Mouse (Mus musculus): Measurements from ENCODE around the gene Tgfbr2. TPM values are rescaled to one million over a fixed set of nuclear protein-coding genes. Genes with fewer than 3 reads are reported as not detected.

The Tgfbr2 gene
- total RNA-seq (2021) = 10 to 100 TPM; 17.7 to 18.6 TPM
- long read RNA-seq, experiment 1, partial matches to known transcripts = 1 of 7 reads
- long read RNA-seq, experiment 1, other reads (novel, unspliced or antisense) = 4 of 7 reads
- long read RNA-seq, experiment 2, full-length matches to known transcripts = 2 of 4 reads
- long read RNA-seq, experiment 2, partial matches to known transcripts = 0 of 4 reads
- long read RNA-seq, experiment 2, other reads (novel, unspliced or antisense) = 2 of 4 reads

- DNase-seq = peak; percentile 86
- intact Hi-C loops (cut with DNase I) = loop anchor here (5.0 kb wide), 1 partner anchor 37 kb away; no protein-coding TSS in a partner anchor
Measured at GRCm38 (mm10) chr9:116174481-116175461, at the start of gene Tgfbr2. Tgfbr2 (minus strand) TSS chr9:116175360.

GRCm38 (mm10) chr9:116223368-116223767 lies 48.2 kb upstream of the Tgfbr2 start:
- no peak for DNase-seq
- intact Hi-C loops (cut with DNase I) = no loop called here

DNA sequence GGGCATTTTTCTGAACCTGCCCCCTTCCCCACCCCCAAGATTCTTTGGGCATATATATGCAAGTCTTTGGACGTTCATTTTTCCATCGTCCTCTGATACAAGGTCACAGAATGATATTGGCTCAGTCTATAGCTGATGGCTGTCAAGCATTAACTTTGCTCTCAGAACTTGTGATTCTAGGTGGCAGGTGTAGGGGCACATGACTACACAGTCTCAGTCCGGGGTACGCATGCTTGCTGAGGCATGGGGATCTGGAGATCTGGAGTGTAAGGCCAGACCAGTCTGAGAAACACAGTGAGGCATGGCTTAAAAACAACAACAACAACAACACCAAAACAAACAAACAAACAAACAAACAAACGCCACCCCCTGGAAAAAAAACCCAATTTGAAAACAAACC lies 47.5 kb upstream of the Tgfbr2 start:
- intact Hi-C loops (cut with DNase I) = no loop called here
- no peak for DNase-seq

DNA sequence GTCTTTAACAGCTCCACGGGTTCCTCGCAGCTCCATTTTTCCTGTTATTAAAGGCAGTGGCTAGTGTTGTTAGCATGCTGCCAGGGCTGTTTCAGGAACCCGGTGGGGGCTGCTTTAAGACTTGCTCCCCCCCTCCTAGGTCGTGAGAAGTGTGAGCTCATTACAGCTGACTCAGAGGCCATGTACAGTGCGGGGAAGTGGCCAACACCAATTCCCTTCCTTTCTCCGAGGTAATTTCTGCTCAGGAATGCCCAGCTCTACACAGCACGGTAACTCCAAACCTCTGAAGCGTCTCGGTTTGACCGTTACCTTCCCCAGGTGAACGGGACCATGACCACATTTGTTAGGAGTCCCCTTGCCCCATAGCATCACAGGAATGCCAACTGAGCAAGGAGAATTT lies 46.8 kb upstream of the Tgfbr2 start:
- intact Hi-C loops (cut with DNase I) = no loop called here
- DNase-seq = no peak

DNA sequence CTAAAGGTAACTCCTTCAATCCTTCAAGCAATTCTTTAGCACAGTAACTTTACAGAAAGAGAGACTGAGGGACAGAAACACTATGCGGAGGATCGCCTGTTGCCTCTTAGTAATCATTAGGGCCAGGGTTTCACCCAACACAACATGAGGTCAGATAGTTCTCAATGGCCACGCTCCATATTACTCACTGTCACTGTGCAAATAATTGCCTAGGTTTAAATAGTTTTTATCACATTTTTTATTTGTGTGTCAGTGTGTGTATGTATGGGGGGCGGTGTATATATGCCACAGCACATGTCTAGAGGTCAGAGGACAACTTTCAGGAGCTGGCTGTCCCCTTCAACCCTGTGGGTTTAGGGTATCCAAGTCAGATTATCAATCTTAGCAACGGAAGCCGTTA lies 46.4 kb upstream of the Tgfbr2 start:
- DNase-seq = no peak
- intact Hi-C loops (cut with DNase I) = no loop called here

DNA sequence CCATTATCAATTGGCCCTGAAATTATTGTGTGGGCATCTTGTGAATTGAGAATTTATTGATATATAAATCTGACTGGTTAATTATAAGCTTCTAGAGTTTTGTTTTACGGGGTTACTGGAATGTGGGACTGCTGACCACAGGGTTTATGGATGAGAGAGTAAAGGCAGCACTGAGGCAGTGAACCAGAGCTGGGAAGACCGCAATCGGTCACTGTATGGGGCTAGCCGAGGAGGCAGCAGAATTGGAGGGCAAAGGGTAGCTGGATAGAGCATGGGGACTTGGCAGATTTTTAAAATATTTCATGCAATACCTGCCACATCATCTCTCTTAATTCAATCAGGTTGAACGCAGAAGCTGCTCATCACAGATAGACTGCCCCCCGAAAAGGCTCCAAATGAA lies 45.5 kb upstream of the Tgfbr2 start:
- intact Hi-C loops (cut with DNase I) = no loop called here
- DNase-seq = no peak

DNA sequence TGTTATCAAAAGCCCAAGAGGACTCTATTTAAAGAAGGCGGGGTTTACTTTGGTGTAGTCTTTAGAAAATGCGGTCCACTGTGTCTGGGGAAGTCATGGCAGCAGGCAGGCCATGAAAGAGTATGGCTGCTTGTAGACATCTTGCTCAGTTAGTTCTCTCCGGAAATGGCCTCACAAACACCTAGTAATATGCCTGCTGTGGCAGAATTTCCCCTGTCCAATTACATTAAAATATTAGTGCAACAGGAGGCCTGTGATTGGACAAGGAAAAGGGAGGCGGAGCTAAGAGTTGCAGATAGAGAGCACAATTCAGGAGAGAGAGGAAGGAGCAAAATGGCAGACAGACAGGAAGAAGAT lies 45.0 kb upstream of the Tgfbr2 start:
- intact Hi-C loops (cut with DNase I) = no loop called here
- DNase-seq = no peak

DNA sequence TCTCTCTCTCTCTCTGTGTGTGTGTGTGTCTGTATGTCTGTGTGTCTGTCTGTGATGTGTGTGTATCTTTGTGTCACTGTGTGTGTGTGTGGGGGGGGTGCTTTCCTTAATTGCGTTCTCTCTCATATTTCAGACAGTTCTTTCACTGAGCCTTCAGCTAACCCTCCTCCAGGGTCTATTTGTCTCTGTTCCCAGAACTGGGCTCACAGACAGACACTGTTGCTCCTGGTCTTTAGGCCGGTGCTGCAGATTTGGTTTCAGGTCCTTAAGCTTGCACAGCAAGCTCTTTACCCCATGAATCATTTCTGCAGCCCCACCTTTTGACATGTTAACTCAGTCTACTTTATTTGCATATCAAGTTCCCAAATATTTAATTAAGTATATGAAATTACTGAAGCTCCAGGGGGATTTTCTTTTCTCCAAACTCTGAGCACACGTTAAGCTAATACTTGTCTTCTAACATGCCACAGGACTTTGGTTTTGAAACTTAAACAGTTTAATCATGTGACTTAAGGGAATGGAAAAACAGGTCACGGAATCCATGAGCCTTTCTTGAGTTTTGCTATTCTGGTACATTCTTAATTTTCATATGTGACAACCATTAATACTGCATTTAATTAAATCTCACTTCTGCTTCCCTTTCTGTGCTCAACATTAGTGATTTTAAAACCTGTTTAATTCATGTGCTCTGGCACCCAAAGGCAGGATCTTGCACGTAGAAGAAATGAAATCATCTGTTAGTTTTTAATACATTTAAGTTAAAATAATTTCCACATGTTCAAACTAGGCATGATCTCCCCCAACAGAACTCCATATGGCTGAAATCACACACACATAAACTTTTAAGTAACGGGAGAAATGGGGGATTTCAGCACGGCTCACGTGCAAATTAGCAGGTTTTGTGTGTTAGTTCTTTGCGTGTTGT lies 44.3 kb upstream of the Tgfbr2 start:
- intact Hi-C loops (cut with DNase I) = no loop called here

DNA sequence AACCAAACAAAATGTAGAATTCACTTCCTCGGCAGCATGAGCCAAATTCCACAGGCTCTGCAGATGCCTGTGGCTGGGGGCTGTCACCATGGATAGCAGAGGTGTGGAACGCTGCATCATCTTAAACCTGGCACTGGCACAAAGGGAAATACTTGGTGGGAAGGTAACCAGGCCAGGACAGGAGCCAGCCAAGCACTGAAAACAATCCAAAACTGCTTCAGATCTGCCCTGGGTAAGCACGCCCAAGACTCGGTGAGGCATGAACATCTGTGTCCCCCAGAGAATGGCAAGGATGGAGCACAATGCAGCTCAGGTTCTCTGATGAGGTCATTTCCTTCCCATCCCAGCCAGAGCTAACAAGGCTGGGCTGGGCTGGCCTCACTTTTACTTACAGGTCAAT lies 43.6 kb upstream of the Tgfbr2 start:
- peak; percentile 21 to 28 for DNase-seq
- intact Hi-C loops (cut with DNase I) = no loop called here

More for the DNA sequence above, 44.3 kb upstream of the Tgfbr2 start:
- no peak for DNase-seq

DNA sequence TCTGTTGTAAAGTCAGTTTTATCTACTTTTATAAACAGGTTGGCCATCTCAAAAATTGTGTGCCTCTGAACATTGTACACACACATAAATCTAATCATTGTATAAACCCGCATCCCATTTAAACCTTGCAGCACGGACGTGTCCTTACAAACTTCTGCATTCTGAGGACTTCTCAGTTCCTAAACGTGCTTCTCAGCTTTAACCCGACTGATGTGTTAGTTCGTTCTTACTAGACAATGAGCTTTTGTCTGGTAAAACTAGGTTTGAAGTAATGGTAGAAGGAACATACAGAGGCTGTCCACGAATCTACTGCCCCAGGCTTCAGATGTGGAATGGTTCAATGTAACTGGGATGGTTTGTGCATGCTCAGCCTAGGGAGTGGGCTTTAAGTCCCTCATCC lies 41.9 kb upstream of the Tgfbr2 start:
- no peak for DNase-seq
- intact Hi-C loops (cut with DNase I) = no loop called here

DNA sequence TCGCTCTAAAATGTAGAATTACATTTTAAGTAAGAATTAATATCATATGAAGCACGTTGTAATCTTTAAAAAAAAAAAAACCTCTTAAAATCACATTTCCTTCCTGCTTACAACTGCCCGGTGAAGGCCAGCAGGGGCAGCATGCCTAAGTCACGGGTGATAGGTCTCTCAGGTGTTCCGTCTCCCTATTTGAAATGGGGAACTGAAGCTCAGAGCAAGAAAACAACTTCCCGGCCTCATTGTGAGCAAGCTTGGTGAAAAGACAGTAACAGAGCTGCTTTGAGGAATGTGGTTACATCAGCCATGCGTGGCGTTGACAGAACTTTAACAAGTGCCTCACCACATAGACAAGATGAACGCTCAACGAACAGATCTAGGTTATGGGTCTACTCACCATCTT lies 41.5 kb upstream of the Tgfbr2 start:
- intact Hi-C loops (cut with DNase I) = no loop called here
- DNase-seq = no peak

DNA sequence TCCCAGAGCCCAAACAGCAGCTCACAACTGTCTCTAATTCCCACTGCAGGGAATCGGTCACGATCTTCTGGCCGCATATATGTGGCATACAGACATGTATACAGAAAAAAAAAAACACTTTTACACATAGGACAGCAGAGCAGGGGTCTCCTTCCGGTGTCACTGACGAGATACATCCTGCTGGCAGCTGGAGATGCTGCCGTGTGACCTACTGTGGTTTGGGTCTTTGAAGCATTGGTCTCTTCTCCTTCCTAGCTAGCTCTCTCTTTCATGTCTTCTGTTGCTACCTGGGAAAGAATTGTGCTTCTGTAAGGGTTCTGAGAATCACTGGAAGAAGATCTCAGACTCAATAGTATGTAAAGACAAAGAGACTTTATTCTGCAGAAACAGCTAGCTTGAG lies 39.1 kb upstream of the Tgfbr2 start:
- no peak for DNase-seq
- intact Hi-C loops (cut with DNase I) = no loop called here

- no peak for DNase-seq
- intact Hi-C loops (cut with DNase I) = no loop called here
Measured at GRCm38 (mm10) chr9:116212915-116213619, 37.9 kb upstream of the Tgfbr2 start.

- no peak for DNase-seq
- intact Hi-C loops (cut with DNase I) = no loop called here
Measured at GRCm38 (mm10) chr9:116212069-116212468, 36.9 kb upstream of the Tgfbr2 start.

DNA sequence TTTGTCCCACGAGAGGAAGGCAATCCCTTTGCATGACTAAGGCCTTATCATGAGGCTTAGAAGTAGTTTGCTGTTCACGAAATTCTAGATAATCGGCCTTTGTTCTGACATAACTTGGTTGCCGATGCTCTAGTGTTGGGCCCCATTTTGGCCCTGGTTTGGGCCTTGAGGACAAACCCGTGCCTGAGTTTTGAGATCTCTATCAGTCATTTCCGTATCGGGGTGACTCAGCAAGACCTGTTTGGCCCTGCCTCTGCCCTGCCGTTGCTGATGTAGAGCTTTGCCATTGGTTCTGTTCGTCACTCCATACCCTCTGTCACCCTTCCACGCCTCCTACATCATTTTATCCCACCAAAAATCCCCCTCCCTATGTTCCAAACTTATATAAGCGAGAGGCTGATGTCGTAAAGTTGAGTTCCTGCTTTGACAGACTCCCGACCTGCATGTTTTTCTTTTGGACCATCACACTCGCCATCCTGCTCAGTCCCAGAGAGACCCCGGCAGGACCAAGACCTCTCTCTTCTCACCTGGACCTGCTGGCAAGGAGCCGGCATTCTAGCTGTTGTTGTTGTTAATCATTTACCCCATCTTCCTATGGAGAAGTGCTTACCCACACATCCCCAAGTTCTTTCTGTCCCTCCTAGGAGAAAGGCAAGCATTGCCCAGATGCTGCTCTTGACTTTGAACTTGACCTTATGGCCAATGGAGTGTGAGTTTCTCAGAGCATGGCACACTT lies 33.2 kb upstream of the Tgfbr2 start:
- intact Hi-C loops (cut with DNase I) = no loop called here
- no peak for DNase-seq

- intact Hi-C loops (cut with DNase I) = no loop called here
- no peak for DNase-seq
Measured at GRCm38 (mm10) chr9:116206901-116207300, 31.7 kb upstream of the Tgfbr2 start.

GRCm38 (mm10) chr9:116203675-116204074 lies 28.5 kb upstream of the Tgfbr2 start:
- DNase-seq = no peak
- intact Hi-C loops (cut with DNase I) = no loop called here

DNA sequence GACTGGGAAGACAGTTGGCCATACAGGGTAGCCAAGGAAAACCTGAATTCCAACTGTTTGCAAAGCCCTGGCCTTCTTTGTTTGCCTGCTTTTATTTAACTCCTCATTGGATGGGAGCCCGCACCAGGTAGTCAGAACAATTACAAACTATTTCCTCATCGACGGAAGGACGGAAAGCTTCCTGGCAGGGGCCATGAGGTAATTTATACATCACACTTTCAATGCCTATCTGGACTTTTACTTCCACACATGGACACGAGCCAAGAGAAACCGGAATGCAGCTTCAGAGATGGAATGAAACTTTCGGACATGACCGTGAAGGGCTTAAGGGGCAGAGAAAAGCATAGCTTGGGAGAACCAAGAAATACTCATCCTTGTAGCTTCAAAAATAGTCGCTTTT lies 24.0 kb upstream of the Tgfbr2 start:
- intact Hi-C loops (cut with DNase I) = no loop called here
- DNase-seq = no peak

DNA sequence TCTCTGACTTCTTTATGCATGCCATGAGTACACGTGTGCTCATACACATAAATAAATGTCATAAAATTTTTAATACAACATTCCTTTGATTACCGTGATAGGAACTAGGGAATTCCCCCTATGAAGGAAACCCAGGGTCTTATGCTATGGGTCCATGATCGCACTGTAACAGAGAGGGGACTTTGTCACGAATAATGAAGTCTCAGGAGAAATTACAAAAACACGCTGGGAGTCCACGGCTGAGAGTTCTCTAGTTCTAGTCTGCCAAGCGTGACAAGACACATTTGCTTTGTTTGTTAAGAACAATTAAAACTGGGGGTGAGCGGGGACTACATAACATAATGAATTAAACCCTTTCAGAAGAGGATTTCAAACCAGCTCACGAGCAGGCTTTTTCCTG lies 23.3 kb upstream of the Tgfbr2 start:
- intact Hi-C loops (cut with DNase I) = no loop called here

More for the DNA sequence above, 23.3 kb upstream of the Tgfbr2 start:
- no peak for DNase-seq
